Mouse (Mus musculus): ENCODE data around the gene Ppp1r15b. TPM values are rescaled to one million over a fixed set of nuclear protein-coding genes. Genes with fewer than 3 reads are reported as not detected.

Ppp1r15b gene
- total and polyA plus RNA-seq, 3 experiments = 33.1 to 47.6 (median 47.5) TPM

DNA sequence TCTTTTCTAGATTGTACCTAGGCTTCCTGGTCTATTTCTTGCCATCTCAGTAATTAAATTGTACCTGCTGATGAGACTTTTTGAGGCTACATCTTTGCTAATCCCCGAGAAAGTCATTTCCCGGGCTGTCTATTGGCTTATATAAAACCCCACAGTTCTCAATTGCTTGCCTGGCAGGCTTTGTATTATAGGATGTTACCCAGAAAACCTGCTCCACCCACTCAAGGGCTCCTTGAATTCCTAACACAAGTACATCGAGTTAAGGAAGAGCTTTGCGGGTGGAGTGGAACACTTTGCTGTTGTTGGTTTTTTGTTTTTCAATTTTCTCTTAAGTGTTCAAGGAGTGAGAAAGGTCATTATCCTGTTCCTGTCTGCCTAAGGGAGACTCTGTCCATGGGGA lies 41.5 kb upstream of the Ppp1r15b start:
- H3K27me3 ChIP-seq (replicated peaks) = no peaks in the 10 kb centered on the region
- H3K27ac ChIP-seq (ENCODE audit: insufficient read depth, low read depth) = no peak overlapping the region

DNA sequence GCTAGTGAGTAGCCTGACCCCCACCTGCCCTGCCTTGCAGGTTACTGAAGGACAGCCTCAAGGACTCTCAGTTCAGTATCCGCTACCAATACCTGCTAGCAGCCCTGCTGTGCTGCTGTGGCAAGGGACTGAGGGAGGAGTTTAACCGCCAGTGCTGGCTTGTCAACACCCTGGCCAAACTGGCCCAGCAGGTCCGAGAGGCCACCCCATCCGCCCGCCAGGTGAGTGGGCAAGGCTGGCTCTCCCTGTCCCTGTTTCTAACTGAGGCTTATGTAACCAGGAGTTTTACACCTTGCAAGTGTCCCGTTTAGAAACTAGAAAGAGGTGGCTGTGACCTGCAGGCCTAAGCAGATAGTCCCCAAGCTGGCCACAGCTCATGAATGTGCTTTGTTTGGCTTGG lies 40.3 kb upstream of the Ppp1r15b start:
- Histone ChIP-seq H3K36me3 (replicated peaks in 1 of 2; ENCODE audit: control insufficient read depth in 1 of 2, insufficient read depth in 1 of 2, low read length in 1 of 2) (peaks cover 80 to 94% of the 10 kb centered on the region in 2 experiments), H3K4me2 (ENCODE audit: insufficient read depth, low read depth, poor library complexity, severe bottlenecking) (no peak overlapping the region), H3K79me2 (replicated peaks; ENCODE audit: control insufficient read depth, extremely low read depth, insufficient read depth, poor library complexity, severe bottlenecking) (no peaks in the 10 kb centered on the region; the same call in 1 of the 2 replicates), H3K27me3 (replicated peaks) (no peaks in the 10 kb centered on the region), H3K4me3 (replicated peaks in 1 of 3; ENCODE audit: low read depth in 2 of 3, low read length in 2 of 3, poor library complexity in 1 of 3) (no peak overlapping the region), H3K9ac (ENCODE audit: insufficient read depth, low read depth) (no peak overlapping the region), H3K9me3 (replicated peaks; ENCODE audit: low read length) (no peaks in the 10 kb centered on the region), H3K4me1 (ENCODE audit: control insufficient read depth in 1 of 2, insufficient read depth in 2 of 2) (peaks cover 12 to 27% of the 10 kb centered on the region in 2 experiments), H3K27ac (ENCODE audit: insufficient read depth, low read depth) (no peak overlapping the region)
- dilution Hi-C loops (cut with MboI; ENCODE audit: extremely low pct_ligation_motif_present, extremely low pct_unique_long_range_greater_than_20kb, low sequenced_read_pairs) = no loop called here
- in situ Hi-C loops (cut with MboI; ENCODE audit: low pct_ligation_motif_present, low pct_unique_long_range_greater_than_20kb, low sequenced_read_pairs) = no loop called here
- DNase-seq (ENCODE audit: extremely low read depth) = no peak
- TF ChIP-seq BHLHE40 (IDR thresholded peaks at IDR 0.05; ENCODE audit: low read depth, low read length) (no peak), POLR2AphosphoS2 (IDR thresholded peaks at IDR 0.05; ENCODE audit: low read depth, low read length) (no peak), RCOR1 (conservative IDR thresholded peaks at IDR 0.05; ENCODE audit: low read depth, low read length) (no peak), ZNF384 (IDR thresholded peaks at IDR 0.05; ENCODE audit: low read depth, low read length) (no peak), MAZ (IDR thresholded peaks at IDR 0.05; ENCODE audit: low read depth, low read length) (no peak), UBTF (IDR thresholded peaks at IDR 0.05; ENCODE audit: low read depth, low read length) (no peak), SIN3A (IDR thresholded peaks at IDR 0.05; ENCODE audit: low read length) (no peak), E2F4 (IDR thresholded peaks at IDR 0.05; ENCODE audit: insufficient replicate concordance, low read depth, low read length) (no peak), MXI1 (IDR thresholded peaks at IDR 0.05; ENCODE audit: low read depth, low read length) (no peak), POLR2A (IDR thresholded peaks at IDR 0.05; ENCODE audit: low read depth, low read length) (no peak), USF1 (IDR thresholded peaks at IDR 0.05; ENCODE audit: low read depth, low read length) (no peak), MAFK (IDR thresholded peaks at IDR 0.05; ENCODE audit: insufficient replicate concordance, low read length) (no peak), ELF1 (IDR thresholded peaks at IDR 0.05; ENCODE audit: low read depth, low read length) (no peak), EP300 (IDR thresholded peaks at IDR 0.05; ENCODE audit: low read length) (no peak), USF2 (conservative IDR thresholded peaks at IDR 0.05; ENCODE audit: low read depth, low read length) (no peak), TBP (conservative IDR thresholded peaks at IDR 0.05; ENCODE audit: low read depth, low read length) (no peak)

More for the DNA sequence above, 41.5 kb upstream of the Ppp1r15b start:
- dilution Hi-C loops (cut with MboI; ENCODE audit: extremely low pct_ligation_motif_present, extremely low pct_unique_long_range_greater_than_20kb, low sequenced_read_pairs) = no loop called here
- peaks cover 71 to 91% of the 10 kb centered on the region in 2 experiments for H3K36me3 ChIP-seq (replicated peaks in 1 of 2; ENCODE audit: control insufficient read depth in 1 of 2, insufficient read depth in 1 of 2, low read length in 1 of 2)
- no peak overlapping the region for H3K4me3 ChIP-seq (replicated peaks in 1 of 3; ENCODE audit: low read depth in 2 of 3, low read length in 2 of 3, poor library complexity in 1 of 3)
- no peak overlapping the region for H3K9ac ChIP-seq (ENCODE audit: insufficient read depth, low read depth)
- H3K79me2 ChIP-seq (replicated peaks; ENCODE audit: control insufficient read depth, extremely low read depth, insufficient read depth, poor library complexity, severe bottlenecking) = no peaks in the 10 kb centered on the region
- in situ Hi-C loops (cut with MboI; ENCODE audit: low pct_ligation_motif_present, low pct_unique_long_range_greater_than_20kb, low sequenced_read_pairs) = loop anchor here (5.0 kb wide), 1 partner anchor 37 kb away; no protein-coding TSS in a partner anchor
- DNase-seq (ENCODE audit: extremely low read depth) = no peak
- H3K4me2 ChIP-seq (ENCODE audit: insufficient read depth, low read depth, poor library complexity, severe bottlenecking) = no peak overlapping the region
- H3K4me1 ChIP-seq (ENCODE audit: control insufficient read depth in 1 of 2, insufficient read depth in 2 of 2) = peaks cover 22 to 40% of the 10 kb centered on the region in 2 experiments
- no peaks in the 10 kb centered on the region for H3K9me3 ChIP-seq (replicated peaks; ENCODE audit: low read length)
- no peak for TF ChIP-seq USF2 (conservative IDR thresholded peaks at IDR 0.05; ENCODE audit: low read depth, low read length)
- TF ChIP-seq IRF4 (IDR thresholded peaks at IDR 0.05; ENCODE audit: low read depth, low read length) = no peak
- no peak for TF ChIP-seq POLR2AphosphoS2 (IDR thresholded peaks at IDR 0.05; ENCODE audit: low read depth, low read length)
- no peak for TF ChIP-seq ETS1 (conservative IDR thresholded peaks at IDR 0.05; ENCODE audit: low read depth, low read length)
- no peak for TF ChIP-seq ELF1 (IDR thresholded peaks at IDR 0.05; ENCODE audit: low read depth, low read length)
- TF ChIP-seq ZC3H11A (IDR thresholded peaks at IDR 0.05; ENCODE audit: low read depth, low read length) = no peak
- TF ChIP-seq TBP (conservative IDR thresholded peaks at IDR 0.05; ENCODE audit: low read depth, low read length) = no peak
- TF ChIP-seq HCFC1 (IDR thresholded peaks at IDR 0.05; ENCODE audit: low read depth, low read length) = no peak
- TF ChIP-seq TCF12 (IDR thresholded peaks at IDR 0.05; ENCODE audit: low read depth, low read length) = no peak
- no peak for TF ChIP-seq SIN3A (IDR thresholded peaks at IDR 0.05; ENCODE audit: low read length)
- TF ChIP-seq PAX5 (IDR thresholded peaks at IDR 0.05; ENCODE audit: low read length) = no peak
- TF ChIP-seq UBTF (IDR thresholded peaks at IDR 0.05; ENCODE audit: low read depth, low read length) = no peak
- no peak for TF ChIP-seq RCOR1 (conservative IDR thresholded peaks at IDR 0.05; ENCODE audit: low read depth, low read length)
- TF ChIP-seq MAX (IDR thresholded peaks at IDR 0.05; ENCODE audit: low read length) = no peak
- no peak for TF ChIP-seq MXI1 (IDR thresholded peaks at IDR 0.05; ENCODE audit: low read depth, low read length)
- no peak for TF ChIP-seq JUN (IDR thresholded peaks at IDR 0.05; ENCODE audit: insufficient read depth, low read depth, low read length)
- no peak for TF ChIP-seq MAFK (IDR thresholded peaks at IDR 0.05; ENCODE audit: insufficient replicate concordance, low read length)
- TF ChIP-seq SMC3 (IDR thresholded peaks at IDR 0.05; ENCODE audit: low read depth, low read length) = no peak
- TF ChIP-seq MYC (IDR thresholded peaks at IDR 0.05; ENCODE audit: low read depth, low read length) = no peak
- TF ChIP-seq MAZ (IDR thresholded peaks at IDR 0.05; ENCODE audit: low read depth, low read length) = no peak

All from CH12.LX (cell line).